Mouse (Mus musculus) embryonic fibroblast, embryonic 13.5 days (primary cell): Measurements from ENCODE around the gene Pgpep1.

Experiments
- CTCF ChIP-seq: IDR thresholded peaks from 2 replicates; pipeline ENCODE4 v1.5.1; 2011; ENCODE audit warnings: mild to moderate bottlenecking, control low read depth, low read length, moderate library complexity, borderline replicate concordance; ENCODE audit not compliant: insufficient read depth
- POLR2A ChIP-seq: IDR thresholded peaks from 2 replicates; pipeline ENCODE4 v1.6.1; 2011; ENCODE audit warnings: low read depth, mild to moderate bottlenecking, control low read depth, low read length, moderate library complexity

DNA sequence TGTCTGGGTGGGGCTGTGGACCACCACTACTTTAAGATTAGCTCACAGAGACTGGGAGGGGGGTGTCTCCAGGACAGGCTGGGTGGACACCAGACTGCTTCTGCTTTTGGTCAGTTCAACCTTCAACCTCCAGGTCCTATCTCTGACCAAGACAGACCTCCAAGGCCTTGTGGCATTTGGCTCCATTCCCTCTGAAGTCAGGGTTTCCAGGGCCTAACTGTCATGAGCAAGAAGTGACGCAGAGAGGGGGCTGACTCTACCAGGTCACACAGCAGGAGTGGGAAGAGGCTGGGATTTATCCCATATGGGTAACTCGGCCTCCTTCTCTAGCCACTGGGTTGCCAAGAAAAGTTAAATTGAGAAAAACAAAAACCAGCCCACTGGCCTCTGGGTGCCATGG, 2.4 kb downstream of the Pgpep1 start:
- TF ChIP-seq POLR2A (no peak), CTCF (no peak)
